Mouse (Mus musculus) thymus, postnatal 14 days (tissue): ENCODE results near the gene Rassf7.

Experiments
- DNase-seq: peaks from one replicate; pipeline ENCODE4 v3.0.0; 2021

Gene Rassf7

DNA sequence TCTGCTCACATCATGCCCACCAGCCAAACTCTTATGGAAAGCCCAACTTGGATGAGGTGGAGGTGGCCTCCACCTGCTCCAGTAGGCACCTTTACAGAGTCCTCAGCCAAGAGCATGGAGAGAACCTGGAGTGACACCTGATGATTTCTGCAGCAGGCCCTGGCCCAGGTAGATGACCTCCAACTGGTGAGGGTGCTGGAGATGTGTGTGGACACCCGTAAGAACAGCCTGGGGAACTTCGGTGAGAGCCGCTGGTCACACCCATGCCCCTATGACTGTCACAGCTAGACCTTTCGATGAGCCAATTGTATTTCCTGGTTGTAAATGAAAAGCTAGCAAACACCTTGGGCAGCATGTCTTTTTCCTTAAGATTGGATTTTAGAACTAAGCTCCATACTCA, 17.5 kb upstream of the Rassf7 start:
- no peak for DNase-seq

DNA sequence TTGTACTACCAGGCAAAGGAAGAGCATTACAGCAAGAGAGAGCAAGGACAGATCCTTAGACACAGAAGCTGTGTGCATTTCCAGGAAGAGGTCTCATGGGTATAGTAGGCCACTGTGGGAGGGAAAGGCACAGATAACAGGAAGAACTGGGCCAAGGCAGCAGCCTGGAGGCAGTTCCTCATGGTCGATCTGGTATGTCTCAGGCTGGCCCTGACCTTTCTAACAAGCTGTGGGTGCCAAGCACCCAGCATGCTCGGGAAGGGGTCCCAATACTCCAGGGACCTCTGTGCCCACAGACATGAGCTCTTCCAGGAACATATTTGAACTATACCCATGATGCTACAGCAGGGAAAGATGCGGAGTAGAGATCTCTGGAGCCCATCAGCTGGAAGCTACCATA, 11.1 kb upstream of the Rassf7 start:
- DNase-seq: no peak

DNA sequence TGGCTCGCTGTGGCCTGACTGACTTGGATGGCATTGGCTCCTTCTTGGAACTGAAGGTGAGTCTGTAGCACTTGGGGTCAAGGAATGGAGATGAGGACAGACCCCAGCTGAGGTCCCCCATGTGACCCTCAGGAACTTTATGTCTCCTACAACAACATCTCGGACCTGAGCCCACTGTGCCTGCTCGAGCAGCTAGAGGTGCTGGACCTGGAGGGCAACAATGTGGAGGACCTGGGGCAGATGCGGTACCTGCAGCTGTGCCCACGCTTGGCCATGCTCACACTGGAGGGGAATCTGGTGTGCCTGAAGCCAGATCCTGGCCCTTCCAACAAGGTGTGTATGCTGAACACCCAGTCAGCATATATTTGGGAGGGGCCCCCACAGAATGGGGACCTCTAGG, 10.2 kb upstream of the Rassf7 start:
- no peak for DNase-seq

DNA sequence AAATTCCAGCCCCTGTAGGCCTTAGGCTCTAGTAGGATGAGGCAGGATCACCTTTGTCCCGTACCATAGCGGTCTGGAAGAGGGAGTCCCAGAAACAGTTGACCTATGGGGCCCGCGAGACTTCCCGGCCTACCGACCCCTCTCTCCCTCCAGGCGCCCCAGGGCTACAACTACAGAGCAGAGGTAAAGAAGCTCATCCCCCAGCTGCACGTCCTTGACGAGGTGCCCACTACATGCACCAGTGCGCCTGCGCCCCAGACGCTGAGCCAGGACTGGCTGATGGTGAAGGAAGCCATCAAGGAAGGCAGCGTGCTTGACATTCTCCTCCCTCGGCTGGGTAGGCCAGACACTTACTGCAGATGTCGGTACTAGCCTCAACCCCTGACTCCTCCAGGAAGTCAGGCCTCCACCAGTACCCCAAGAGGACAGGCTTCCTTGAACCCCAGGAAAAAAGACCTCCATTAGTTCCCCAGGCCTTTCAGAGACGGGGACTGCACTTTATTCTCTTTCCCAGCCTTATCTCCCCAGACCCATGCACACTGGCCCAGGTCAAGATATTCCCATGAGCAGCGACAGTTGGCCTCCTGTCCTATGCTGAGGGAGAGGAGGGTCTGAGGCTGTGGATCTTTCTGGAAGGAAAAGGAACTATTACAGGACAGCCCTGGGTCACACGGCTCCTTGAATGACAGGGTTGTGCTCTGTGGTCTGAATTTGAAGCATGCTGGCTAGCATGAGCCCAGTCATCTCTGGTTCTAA, 9.3 kb upstream of the Rassf7 start:
- DNase-seq: no peak

DNA sequence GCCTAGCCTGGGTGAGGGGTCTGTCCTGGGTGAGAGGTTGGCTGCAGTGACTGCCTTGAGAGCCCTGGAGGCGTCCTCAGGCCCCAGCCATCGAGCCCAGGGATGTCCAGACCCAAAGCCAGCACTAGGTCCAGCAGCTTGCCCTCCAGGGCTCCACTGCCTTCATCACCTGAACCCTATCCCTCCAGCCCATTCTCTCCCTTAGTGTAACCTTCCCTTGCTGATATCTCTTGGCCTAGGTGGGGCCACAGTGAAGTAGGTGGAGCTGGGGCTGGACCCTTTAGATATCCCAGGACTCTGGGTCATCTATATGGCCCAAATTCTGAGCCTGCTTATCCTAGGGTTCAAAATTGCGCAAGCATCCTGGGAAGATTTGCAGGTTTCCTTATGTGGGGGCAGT, 6.1 kb upstream of the Rassf7 start:
- no peak for DNase-seq

DNA sequence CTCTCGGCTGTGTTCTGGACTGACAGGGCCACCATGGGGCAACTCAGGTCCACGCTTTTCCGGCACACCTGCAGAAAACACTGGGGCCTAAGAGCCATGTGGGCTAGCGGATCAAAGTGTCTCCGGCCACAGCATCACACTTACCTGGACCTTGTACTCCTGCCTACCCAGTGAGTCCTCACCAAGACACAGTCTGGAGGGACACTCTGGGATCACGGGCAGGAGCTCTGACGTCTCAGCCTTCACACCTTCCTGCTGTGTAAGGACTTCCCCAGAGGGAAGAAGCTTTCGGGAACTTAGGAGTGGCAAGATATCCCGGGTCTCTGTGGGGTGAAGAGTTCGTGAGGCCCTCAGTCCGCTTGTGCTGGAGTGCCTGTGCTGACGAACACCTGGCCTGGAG, 5.5 kb upstream of the Rassf7 start:
- DNase-seq: no peak

DNA sequence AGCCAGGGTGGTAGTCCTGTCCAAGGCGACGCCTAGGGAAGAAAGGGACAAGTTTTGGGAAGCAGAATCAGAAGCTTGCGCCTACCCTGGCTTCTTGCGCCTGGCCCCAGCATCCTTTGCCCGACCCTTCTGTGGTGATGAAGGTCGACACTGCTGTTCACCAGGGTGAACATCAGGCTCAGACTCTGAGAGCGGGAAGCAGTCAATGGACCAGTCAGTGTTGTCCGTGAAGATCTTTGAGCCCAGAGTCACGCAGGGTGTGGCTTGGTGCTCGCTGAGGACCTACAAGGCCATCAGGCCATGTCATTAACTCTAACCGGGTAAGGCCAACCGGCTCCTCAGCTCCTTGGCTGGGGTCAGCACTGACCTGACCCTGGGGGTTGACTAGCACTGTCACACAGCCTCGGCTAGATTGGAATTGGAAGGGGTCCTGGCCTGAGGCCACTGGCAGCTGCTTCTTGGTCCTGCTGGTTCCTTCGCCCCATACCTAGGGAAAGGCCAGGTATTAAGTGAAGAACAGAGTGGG, 5.0 kb upstream of the Rassf7 start:
- no peak for DNase-seq

DNA sequence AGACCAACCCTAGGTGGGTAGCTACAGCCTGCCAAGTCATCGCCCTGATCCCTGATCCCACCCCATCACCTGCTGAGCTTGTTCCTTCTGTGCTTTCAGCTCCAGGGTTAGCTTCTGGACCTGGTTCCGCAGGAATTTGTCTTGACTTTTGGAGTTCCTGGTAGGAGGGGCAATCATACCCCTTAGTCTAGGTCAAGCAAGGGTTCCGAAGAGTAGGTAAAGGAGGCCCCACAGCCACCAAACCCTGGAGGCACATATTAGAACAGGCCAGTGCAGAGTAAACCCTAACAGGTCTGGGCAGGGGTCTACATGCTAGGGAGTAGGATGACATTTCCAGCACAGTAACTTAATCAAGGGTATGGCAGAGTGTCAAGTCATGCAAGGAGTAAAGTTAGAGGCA, 2.5 kb upstream of the Rassf7 start:
- no peak for DNase-seq

DNA sequence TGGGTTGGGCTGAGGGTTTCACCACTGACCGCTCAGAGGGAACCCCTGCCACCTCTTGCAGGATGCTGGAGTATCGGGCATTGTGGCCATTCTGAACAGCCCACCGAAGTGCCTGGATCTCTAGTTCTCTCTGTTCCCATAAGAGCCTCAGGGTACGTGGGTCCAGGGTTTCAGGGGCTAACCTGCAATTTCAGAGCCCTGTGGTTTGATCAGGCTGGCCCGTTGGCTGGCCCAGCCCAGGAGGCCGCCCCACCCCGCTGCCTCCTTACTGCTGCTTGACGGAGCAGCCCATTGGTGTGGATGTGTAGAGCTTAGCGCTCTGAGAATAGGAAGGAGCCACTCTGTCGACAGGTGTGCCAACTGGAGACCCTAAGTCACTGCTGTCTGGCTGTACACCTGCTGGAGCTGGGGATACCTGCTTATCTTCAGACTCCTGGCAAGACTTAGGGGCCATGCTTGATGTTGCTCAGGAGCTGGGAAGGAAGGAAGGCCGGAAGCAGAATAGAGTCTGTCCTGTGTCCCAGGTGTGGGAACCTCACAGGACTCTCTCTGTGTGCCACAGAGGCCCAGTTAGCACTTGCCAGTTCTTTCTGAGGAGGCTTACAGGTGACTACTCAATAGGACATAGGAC, 1.9 kb upstream of the Rassf7 start, which contains the start of gene Lmntd2:
TSS of gene Lmntd2 (minus strand) at position 476 of the 631 bp plus-strand sequence.
- no peak for DNase-seq

DNA sequence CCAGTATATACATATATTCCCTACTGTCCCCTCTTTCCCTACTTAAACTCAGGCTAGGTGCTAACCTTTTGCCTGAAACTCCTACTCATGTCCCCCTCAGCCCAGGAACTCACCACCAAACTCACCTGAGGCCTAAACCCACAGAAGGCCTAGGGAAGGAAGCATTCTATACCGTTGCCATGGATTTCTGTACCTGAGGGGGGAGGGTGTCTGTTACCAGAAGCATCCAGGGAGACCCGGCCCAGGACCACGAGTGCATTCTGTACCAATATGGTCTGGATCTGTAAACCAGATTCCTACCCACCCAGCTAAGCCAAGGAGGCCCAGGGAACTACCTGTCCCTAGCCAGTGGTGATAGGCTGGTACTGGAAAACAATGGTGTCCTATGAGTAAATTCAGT, 1.4 kb upstream of the Rassf7 start:
- DNase-seq: no peak

DNA sequence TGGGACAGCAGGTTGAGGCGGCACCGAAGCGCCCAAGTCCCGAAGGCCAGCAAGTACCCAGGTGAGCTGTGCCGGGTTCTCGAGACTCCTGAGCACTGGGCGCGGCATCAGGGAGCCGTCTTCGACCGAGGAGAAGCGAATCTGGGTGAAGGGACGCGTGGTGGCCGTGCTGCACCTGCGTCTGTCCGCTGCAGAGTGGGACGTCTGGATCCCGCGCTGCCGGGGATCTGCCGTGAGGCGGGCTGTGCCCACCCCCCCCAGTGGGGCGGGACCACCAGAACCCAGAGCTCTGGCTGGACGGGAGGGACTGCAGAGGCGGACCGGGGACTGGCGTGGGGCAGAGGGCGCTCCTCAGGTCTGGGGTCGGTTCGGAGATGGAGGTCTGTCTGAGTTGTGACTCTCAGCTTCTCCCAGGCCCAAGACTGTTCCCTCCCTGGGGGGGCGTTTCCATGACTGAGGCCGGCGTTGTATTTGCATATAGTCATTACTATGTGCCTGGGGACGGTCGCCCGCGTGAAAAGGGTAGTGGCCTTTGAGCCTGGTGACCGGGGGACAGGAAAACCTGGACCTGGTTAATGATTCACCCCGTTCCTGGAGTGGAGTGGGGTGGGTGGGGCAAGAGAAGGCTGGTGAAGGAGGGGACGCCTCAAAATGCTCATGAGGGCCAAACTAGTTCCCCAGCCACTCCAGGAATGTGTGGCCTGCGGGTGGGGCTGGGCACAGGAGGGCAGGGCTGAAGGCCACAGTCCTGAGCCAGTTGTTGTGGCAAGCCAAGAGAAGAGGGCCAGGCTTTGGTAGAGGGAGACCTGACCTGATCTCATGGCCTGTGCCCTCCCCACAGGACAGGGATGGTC, 447 bp downstream of the Rassf7 start:
- peak; percentile 65 for DNase-seq

DNA sequence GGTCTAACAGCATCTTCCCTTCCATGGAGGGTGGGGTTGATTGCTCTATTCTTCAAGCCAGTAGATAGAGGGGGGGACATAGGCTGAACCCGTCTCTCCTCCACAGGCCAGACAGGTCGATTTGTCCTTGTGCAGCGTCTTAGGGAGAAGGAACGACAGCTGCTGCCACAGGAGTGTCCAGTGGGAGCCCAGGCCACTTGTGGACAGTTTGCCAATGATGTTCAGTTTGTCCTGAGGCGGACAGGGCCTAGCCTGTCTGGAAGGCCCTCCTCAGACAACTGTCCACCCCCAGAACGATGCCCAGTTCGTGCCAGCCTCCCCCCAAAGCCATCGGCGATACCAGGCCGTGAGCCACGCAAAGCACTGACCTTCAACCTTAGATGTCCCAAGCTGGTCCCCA, 1.2 kb downstream of the Rassf7 start:
- DNase-seq: no peak

DNA sequence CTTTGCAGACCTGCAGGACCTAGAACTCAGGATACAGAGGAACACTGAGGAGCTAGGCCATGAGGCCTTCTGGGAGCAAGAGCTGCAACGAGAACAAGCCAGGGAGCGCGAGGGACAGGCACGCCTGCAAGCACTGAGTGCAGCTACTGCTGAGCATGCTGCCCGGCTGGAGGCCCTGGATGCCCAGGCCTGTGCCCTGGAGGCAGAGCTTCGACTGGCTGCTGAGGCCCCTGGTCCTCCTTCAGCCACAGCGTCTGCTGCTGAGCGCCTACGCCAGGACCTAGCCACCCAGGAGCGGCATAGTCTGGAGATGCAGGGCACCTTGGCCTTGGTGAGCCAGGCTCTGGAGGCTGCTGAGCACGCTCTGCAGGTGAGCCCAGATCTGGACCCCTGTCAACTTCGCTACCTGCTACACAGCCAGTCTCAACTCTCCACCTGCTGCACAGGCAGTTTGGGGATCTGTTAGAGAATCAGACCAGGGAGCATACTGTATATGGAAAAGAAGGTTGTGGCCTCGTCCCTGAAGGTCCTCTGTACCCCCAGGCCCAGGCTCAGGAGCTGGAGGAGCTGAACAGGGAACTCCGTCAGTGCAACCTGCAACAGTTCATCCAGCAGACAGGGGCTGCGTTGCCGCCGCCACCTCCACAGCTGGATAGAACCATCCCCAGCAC, 1.8 kb downstream of the Rassf7 start:
- no peak for DNase-seq

DNA sequence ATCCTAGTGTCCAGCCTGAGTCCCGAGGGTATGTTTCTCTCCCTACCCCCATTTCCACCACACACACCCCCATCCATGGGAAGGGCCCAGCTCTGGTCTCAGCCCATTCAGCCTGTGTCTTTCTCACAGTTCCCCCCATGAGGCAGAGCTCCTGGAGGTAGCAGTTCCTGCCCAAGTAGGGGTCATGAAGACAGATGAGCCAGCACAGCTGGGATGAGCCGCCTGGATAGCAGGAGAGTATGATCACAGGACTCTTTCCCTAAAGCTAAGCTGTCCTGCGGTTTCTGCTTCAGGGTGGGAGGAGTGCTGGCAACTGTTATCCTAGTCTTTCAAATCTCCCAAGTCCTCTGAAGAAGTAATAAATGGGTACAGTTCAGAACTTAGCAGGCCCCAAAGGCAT, 2.5 kb downstream of the Rassf7 start:
- no peak for DNase-seq

DNA sequence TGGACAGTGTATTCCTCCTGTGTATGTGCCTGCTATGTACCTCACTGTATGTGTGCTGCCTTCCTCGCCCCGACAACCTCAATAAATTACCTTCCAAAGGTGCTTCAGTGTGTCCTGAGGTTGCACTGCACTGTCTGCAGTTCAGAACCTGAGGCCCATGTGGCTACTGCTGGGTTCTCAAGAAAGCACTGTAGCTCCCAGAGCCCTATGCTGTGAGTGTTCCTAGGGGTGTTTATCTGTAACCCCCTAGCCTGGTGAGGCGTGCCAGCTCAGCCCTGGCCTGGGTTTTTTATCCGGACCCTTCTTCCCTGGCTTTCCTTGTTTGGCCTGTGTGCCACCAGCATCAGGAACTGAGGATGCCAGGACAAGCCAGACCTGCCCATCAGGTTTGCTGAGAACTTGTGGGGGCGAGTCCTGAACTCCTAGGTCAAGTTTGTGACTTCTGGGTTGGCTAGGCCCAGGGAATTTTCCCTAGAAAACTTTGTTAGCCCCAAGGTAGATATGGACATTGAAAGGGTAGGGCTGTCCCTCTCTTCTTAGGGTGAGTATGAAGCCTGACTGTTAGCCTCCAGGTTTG, 3.0 kb downstream of the Rassf7 start:
- DNase-seq: no peak

DNA sequence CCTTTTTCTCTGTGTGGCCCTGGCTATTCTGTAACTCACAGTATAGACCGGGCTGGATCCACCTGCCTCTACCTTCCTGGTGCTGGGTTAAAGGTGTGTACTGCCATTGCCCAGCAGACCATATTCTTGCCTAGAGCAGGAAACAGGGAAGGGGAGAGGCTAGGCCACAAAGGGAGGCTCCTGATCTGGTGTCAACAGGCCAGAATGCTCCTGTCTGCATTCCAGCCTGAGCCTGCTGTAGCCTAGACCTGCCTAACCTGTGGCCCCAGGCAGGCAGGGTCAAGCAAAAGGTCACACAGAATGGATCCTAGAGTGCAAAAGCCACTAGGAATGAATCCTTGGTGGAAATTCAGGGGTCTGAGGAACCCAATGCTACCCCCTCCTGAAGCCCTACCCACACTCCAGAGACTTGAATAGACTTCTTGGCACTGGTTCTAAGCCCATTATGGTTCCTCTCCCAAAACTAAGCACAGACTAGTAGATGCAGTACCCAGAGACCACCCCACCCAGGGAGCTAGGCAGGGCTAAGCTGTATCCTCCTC, 4.0 kb downstream of the Rassf7 start:
- no peak for DNase-seq

DNA sequence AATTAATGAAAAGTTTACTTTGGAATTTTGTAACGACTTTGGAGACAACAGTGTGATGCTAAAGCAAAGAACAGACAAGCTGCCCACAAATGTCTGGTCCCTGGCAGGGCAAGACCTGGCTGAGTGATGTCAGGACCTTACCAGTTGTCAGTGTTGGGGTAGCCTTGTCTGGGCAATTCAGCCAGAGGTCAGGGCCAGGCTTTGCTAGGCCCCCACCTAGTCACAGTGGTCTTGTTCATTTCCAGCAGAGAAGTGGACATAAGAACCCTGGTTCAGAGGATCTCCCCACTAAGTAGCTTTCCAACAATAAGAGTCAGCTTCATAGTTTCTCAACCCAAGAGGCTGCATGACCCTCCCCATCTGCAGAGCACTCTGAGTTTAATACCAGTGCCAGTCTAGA, 4.7 kb downstream of the Rassf7 start:
- DNase-seq: no peak

DNA sequence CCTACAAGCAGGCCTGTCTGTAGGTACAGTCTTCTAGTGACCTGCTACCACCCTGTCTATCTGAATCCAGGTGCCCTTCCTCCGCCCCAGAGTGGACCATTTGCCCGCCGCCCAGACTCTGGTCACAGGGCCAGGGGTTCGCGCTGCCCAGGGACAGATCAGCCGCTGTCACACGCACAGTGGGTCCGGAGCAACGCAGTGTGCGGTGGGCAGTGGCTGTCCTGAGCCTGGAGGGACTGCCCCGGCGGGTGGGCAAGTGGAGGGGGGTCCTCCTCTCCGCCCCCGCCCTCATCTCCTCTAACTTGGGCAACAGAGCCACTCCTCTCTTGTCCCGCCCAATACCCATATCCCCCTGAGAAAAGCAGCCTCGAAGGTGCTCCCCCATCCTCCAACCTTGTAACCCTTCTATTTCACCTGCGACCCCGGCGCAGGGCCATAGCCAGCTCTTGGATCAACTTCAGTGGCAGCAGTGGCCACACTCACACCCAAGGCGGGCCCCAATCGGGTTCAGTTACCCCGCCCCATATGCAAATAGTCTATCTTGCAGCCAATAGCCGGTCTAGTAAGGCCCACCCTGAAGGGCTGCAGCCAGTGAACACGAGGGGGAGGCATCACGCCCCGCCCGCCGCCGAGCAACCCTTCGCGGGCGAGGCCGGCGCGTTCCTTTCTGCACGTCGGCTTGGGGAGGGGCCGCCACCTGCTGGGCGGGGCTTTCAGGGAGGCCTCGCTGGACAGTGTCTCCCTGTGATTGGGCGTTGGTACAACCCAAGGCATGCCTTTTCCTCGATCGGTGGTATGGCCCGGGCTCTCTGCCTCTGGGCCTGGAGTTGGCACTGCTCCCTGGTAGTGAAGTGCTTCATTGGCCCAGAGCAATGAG, 5.8 kb downstream of the Rassf7 start:
- peak; percentile 94 for DNase-seq

DNA sequence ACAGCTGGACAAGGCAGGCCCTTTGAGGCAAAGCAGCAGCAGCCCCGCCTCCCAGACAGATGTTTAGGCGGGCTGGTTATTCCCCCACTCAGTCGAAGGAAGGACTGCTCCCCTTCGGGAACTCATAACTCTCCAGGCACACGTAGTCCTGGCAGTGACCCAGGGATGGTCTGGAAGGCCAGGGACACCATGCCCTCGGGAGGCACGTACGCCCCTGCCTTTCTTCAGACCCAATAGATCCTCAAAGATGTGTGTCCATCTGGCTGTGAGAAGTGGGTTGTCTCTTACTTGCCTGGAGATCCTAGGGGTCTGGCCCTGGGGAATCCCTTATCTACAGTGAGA, 6.4 kb downstream of the Rassf7 start:
- no peak for DNase-seq

DNA sequence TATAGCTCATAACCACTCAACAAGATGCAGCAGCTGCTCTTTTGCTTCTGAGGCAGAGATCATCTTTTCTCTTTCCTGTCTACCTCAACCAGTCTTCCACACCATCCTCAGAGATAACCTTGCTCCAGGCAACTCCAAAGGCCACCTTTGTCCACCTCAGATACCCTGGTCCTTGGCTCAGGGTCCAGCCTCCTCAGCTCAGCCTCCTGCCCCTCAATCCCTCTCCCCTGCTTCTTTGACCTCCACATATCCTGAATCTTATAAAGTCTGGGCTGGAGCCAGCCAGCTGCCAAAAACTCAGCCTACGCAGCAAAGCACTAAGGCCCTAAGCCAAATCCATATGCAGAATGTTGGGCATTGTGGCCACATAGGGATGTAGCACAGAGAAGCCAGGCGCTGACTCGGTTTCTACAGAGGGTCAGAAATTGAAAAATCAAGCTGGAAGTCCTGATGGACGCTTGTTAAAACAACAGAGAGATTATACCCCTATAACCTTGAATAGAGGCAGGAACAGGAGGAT, 7.1 kb downstream of the Rassf7 start:
- DNase-seq: no peak

DNA sequence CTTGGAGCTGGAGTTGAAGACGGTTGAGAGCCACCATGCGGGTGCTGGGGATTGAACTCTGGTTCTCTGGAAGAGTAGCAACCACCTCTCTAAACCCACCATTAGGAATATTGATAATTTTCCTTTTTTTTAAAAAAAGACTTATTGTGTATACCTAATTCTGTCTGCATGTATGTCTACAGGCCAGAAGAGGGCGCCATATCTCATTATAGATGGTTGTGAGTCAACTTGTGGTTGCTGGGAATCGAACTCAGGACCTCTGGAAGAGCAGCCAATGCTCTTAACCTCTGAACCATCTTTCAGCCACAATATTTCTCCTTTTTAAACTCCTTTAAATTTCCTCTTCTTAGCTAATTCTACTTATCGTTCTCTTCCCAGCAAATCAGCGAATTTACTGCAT, 10.9 kb downstream of the Rassf7 start:
- DNase-seq: no peak
